8 mouse cellular contexts compared by ENCODE assay signal in the genomic region with DNA sequence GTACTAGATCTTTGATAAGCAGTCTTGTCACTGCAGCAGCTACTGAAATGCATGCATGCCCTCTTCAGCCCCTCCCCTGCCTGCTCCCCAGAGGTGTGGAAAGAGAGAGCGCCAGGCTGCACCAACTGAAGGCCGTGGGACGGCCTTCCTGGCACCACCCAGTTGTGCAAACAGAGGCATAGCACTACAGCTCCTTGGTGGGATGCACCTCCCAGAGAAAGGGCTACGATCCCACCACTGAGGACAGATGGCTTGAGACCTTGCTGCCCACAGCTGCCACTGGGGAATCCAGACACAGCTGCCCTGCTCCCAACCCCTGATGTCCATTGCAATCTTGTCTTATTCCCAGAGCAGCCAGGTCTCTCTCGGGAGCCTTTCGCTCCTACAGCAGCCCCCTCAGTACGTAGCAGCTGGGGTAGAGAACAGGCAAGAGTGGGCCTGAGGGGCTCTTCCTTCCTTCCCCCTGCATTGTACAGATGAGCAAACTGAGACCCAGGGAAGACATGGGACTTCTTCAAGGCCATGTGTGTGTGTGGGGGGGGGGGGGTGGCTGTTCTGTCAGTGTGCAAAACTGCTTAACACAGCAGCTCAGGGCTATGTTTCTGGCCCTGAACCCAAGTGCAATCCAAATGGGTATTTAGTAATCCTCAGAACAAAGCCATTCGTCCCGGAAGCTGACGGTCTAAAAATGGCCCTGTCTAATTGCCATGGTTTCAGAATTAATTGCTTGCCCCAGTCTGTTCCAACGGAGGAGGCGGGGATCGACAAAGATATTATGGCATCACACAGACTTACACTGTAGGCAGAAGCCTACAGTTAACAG. TPM values are rescaled to one million over a fixed set of nuclear protein-coding genes. Genes with fewer than 3 reads are reported as not detected.
DNase-seq lines count a peak whose midpoint lies in the region; ATAC-seq and TF ChIP-seq lines count a peak whose summit lies in the region.

No protein-coding gene starts in this region.

- WGBS in kidney, postnatal 0 days: 47% methylated on average over 13 of the region's 13 CpGs
- WGBS in kidney, embryonic 15.5 days: 49% methylated on average over 13 of the region's 13 CpGs
- WGBS in hindbrain, postnatal 0 days: 32% methylated on average over 13 of the region's 13 CpGs
- 25% methylated on average over 13 of the region's 13 CpGs for WGBS in midbrain, embryonic 14.5 days

- no peak overlapping the region for H3K9ac ChIP-seq in kidney, postnatal 0 days (ENCODE audit: low read depth, low read length)
- no peak overlapping the region for H3K9ac ChIP-seq in kidney, embryonic 15.5 days
- H3K9ac ChIP-seq in hindbrain, postnatal 0 days (replicated peaks; ENCODE audit: low read length): no peak overlapping the region
- 0 out of 2 replicates have a peak overlapping the region, but pooled peaks have one; percentile 21 for H3K9ac ChIP-seq in midbrain, embryonic 14.5 days (replicated peaks; ENCODE audit: low read length)

- H3K4me2 ChIP-seq in kidney, postnatal 0 days (ENCODE audit: low read length): no peak overlapping the region
- no peak overlapping the region for H3K4me2 ChIP-seq in kidney, embryonic 15.5 days
- H3K4me2 ChIP-seq in hindbrain, postnatal 0 days (ENCODE audit: low read depth, low read length): no peak overlapping the region
- H3K4me2 ChIP-seq in midbrain, embryonic 14.5 days (ENCODE audit: low read length): no peak overlapping the region

- ATAC-seq in kidney, postnatal 0 days (replicated peaks; ENCODE audit: low FRiP score, low read depth): 0 out of 2 replicates have a peak, but pooled peaks have one; percentile 25
- no peak for ATAC-seq in kidney, embryonic 15.5 days (replicated peaks; ENCODE audit: low FRiP score)
- peak; percentile 62 for ATAC-seq in hindbrain, postnatal 0 days
- ATAC-seq in midbrain, embryonic 14.5 days (ENCODE audit: low FRiP score, low TSS enrichment): peak; percentile 61; the same call in 1 of the 2 replicates

- H3K27me3 ChIP-seq in kidney, postnatal 0 days (ENCODE audit: insufficient read depth, low read length): no peaks in the 10 kb centered on the region
- H3K27me3 ChIP-seq in kidney, embryonic 15.5 days: no peaks in the 10 kb centered on the region
- no peaks in the 10 kb centered on the region for H3K27me3 ChIP-seq in hindbrain, postnatal 0 days (ENCODE audit: insufficient read depth, low read length)
- H3K27me3 ChIP-seq in midbrain, embryonic 14.5 days (ENCODE audit: control insufficient read depth, insufficient read depth, low read length): no peaks in the 10 kb centered on the region

- no peak for TF ChIP-seq CTCF in kidney, postnatal 0 days (IDR thresholded peaks at IDR 0.05; ENCODE audit: low read depth)
- no peak for TF ChIP-seq CTCF in hindbrain, postnatal 0 days (IDR thresholded peaks at IDR 0.05; ENCODE audit: low read depth)

- no peak overlapping the region for H3K27ac ChIP-seq in kidney, postnatal 0 days
- no peak overlapping the region for H3K27ac ChIP-seq in kidney, embryonic 15.5 days
- H3K27ac ChIP-seq in hindbrain, postnatal 0 days: 0 out of 2 replicates have a peak overlapping the region, but pooled peaks have one; percentile 12
- peak overlapping the region; percentile 58; the same call in 1 of the 2 replicates for H3K27ac ChIP-seq in midbrain, embryonic 14.5 days (replicated peaks; ENCODE audit: low read depth, low read length)

- H3K36me3 ChIP-seq in kidney, postnatal 0 days (ENCODE audit: insufficient read depth, low read length): no peaks in the 10 kb centered on the region
- no peaks in the 10 kb centered on the region for H3K36me3 ChIP-seq in kidney, embryonic 15.5 days
- H3K36me3 ChIP-seq in hindbrain, postnatal 0 days (ENCODE audit: insufficient read depth, low read length): no peaks in the 10 kb centered on the region
- H3K36me3 ChIP-seq in midbrain, embryonic 14.5 days (ENCODE audit: control insufficient read depth, insufficient read depth, low read length): 0 out of 2 replicates have a peak, but pooled peaks cover 4% of the 10 kb centered on the region

- H3K4me1 ChIP-seq in kidney, postnatal 0 days (replicated peaks; ENCODE audit: insufficient read depth, low read length): no peaks in the 10 kb centered on the region; the same call in 1 of the 2 replicates
- peaks cover 18% of the 10 kb centered on the region for H3K4me1 ChIP-seq in kidney, embryonic 15.5 days
- H3K4me1 ChIP-seq in hindbrain, postnatal 0 days (ENCODE audit: insufficient read depth, low read length): peaks cover 21% of the 10 kb centered on the region
- H3K4me1 ChIP-seq in midbrain, embryonic 14.5 days (ENCODE audit: control insufficient read depth, insufficient read depth, low read length): peaks cover 23% of the 10 kb centered on the region

- no peaks in the 10 kb centered on the region for H3K9me3 ChIP-seq in kidney, postnatal 0 days (replicated peaks; ENCODE audit: low read length)
- H3K9me3 ChIP-seq in kidney, embryonic 15.5 days (replicated peaks): no peaks in the 10 kb centered on the region
- H3K9me3 ChIP-seq in hindbrain, postnatal 0 days (ENCODE audit: low read length): no peaks in the 10 kb centered on the region
- H3K9me3 ChIP-seq in midbrain, embryonic 14.5 days (ENCODE audit: control insufficient read depth, low read length): no peaks in the 10 kb centered on the region

- no peak for DNase-seq in kidney, postnatal 0 days (ENCODE audit: low spot score)
- DNase-seq in brain, adult 2 months (ENCODE audit: low read depth, low spot score): peak; percentile 85
- peak; percentile 56 for DNase-seq in hindbrain, postnatal 0 days (ENCODE audit: low spot score)
- DNase-seq in midbrain, embryonic 14.5 days: peak; percentile 70
- no peak for DNase-seq in cerebellum, postnatal 10 days
- DNase-seq in thymus, postnatal 36 days: no peak
- no peak for DNase-seq in cerebellum, adult 9-11 months

- H3K4me3 ChIP-seq in kidney, postnatal 0 days (replicated peaks; ENCODE audit: low read depth, low read length): no peak overlapping the region
- H3K4me3 ChIP-seq in kidney, embryonic 15.5 days (replicated peaks): no peak overlapping the region
- no peak overlapping the region for H3K4me3 ChIP-seq in hindbrain, postnatal 0 days (ENCODE audit: low read length)
- H3K4me3 ChIP-seq in midbrain, embryonic 14.5 days (replicated peaks; ENCODE audit: low read depth, low read length): no peak overlapping the region

RNA-seq across cellular contexts. Expression of gene C8b, which starts 46.9 kb away (rescaled TPM):
- not detected in 2 replicates for polyA plus RNA-seq in kidney, postnatal 0 days (2015; fragmentation: Nextera tagmentation; extraction: Ambion mirVana)
- 0.23 and 0.57 TPM in 2 replicates for polyA plus RNA-seq in kidney, embryonic 15.5 days (2015; fragmentation: Nextera tagmentation; extraction: Ambion mirVana)
- total RNA-seq in hindbrain, postnatal 0 days (2014; rRNA removed): 0.18 and 0.26 TPM in 2 replicates
- polyA plus RNA-seq in hindbrain, postnatal 0 days (2015; fragmentation: Nextera tagmentation; extraction: Ambion mirVana): 0.08 TPM in 2 replicates
- 0.22 TPM in 1 of 2 replicates, not detected in the other for polyA plus RNA-seq in midbrain, embryonic 14.5 days (2014; fragmentation: Nextera tagmentation; extraction: Ambion mirVana)

Comparison
In these comparisons a context has a peak if more than half of its experiments do, and no peak if none do; other contexts are left out.
1. DNase-seq: peak in brain, adult 2 months (single experiment), hindbrain, postnatal 0 days (single experiment) and midbrain, embryonic 14.5 days (single experiment); none in kidney, postnatal 0 days (single experiment), cerebellum, postnatal 10 days (0 of 2), thymus, postnatal 36 days (0 of 2) and cerebellum, adult 9-11 months (single experiment).
2. H3K27ac ChIP-seq: peak in hindbrain, postnatal 0 days (single experiment) and midbrain, embryonic 14.5 days (single experiment); none in kidney, postnatal 0 days (single experiment) and kidney, embryonic 15.5 days (single experiment).